Mouse (Mus musculus) heart, adult 2 months (tissue): ENCODE results near the gene Tmem171.

ENCODE experiments used
- CTCF ChIP-seq: fragments of 200-600 bp; IDR thresholded peaks from 2 replicates; pipeline ENCODE4 v1.8.1; 2022; ENCODE audit warnings: antibody characterized with exemption, mild to moderate bottlenecking, moderate library complexity
- EP300 ChIP-seq: fragments of 200-500 bp; IDR thresholded peaks from 2 replicates; pipeline ENCODE4 v1.6.1; 2011; ENCODE audit warnings: low read depth, low read length, control low read depth; ENCODE audit not compliant: insufficient read depth

DNA sequence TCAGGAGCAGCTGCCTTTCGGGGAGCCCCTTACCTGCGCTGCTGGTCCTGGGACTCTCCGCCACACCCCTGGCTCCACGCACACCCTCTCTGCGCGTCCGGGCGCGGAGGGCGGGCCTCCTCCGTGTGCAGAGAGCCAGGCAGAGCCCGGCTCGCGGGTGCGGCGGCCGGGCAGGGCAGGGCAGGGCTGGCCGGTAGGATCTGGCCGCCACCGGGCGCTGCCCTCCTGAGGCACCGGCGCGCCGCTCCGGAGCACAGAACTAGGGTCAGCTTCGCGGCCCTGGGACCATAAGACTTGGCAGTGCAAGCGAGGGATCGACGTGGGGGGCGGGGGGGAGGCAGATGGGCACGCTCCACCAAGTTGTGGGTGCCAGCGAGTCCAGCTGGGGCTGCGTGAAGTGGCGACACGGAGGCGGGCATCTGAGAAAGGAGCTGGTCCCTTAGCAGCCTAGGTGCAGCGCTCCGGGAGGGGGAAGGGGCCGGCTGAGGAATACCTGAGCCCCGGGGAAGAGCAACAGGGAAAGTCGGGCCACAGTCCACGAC, at the start of gene Tmem171:
- no peak for TF ChIP-seq CTCF
- no peak for TF ChIP-seq EP300
